Mouse (Mus musculus) lung, adult 18-20 months (tissue): ENCODE results near the gene Ctsc.
"Not testable (repeated sequence)": the region's sequence is repeated elsewhere in the genome, so short reads cannot be mapped to it uniquely, and the experiment has no call there.

Experiments
- DNase-seq, 2 experiments: peaks; one replicate each; pipeline ENCODE4 v3.0.0; 2022; ENCODE audit warnings: mixed read lengths in 2 of 2

Gene Ctsc

GRCm38 (mm10) chr7:88277858-88278627 is at the start of gene Ctsc:
Ctsc (plus strand) TSS chr7:88278085.
- peak; percentile 95 for DNase-seq

GRCm38 (mm10) chr7:88229051-88229450 is 48.8 kb upstream of the Ctsc start:
- no peak for DNase-seq

- DNase-seq, result no peak
Measured at GRCm38 (mm10) chr7:88230121-88230520, 47.8 kb upstream of the Ctsc start.

- DNase-seq, result no peak
Measured at GRCm38 (mm10) chr7:88230756-88231522, 46.9 kb upstream of the Ctsc start.

GRCm38 (mm10) chr7:88243059-88243458 is 34.8 kb upstream of the Ctsc start:
- DNase-seq, result no peak

- DNase-seq, result peak in 1 of 2 experiments; percentile 33
Measured at GRCm38 (mm10) chr7:88244462-88244861, 33.4 kb upstream of the Ctsc start.

GRCm38 (mm10) chr7:88250380-88250779 is 27.5 kb upstream of the Ctsc start:
- DNase-seq, result not testable (repeated sequence)

- DNase-seq, result no peak
Measured at GRCm38 (mm10) chr7:88251535-88251934, 26.4 kb upstream of the Ctsc start.

GRCm38 (mm10) chr7:88252129-88252528 is 25.8 kb upstream of the Ctsc start:
- DNase-seq, result no peak

GRCm38 (mm10) chr7:88254884-88255283 is 23.0 kb upstream of the Ctsc start:
- DNase-seq, result no peak

GRCm38 (mm10) chr7:88259155-88259925 is 18.5 kb upstream of the Ctsc start:
- no peak for DNase-seq

GRCm38 (mm10) chr7:88261799-88262198 is 16.1 kb upstream of the Ctsc start:
- no peak for DNase-seq

GRCm38 (mm10) chr7:88264861-88265260 is 13.0 kb upstream of the Ctsc start:
- DNase-seq, result no peak

GRCm38 (mm10) chr7:88269913-88270312 is 8.0 kb upstream of the Ctsc start:
- DNase-seq, result peak; percentile 50 to 55

- peak in 1 of 2 experiments; percentile 46 for DNase-seq
Measured at GRCm38 (mm10) chr7:88271531-88271930, 6.4 kb upstream of the Ctsc start.

GRCm38 (mm10) chr7:88276914-88277765 is 745 bp upstream of the Ctsc start:
- DNase-seq, result peak; percentile 26 to 33

GRCm38 (mm10) chr7:88278628-88279196 is 827 bp downstream of the Ctsc start:
- no peak for DNase-seq

GRCm38 (mm10) chr7:88285276-88285675 is 7.4 kb downstream of the Ctsc start:
- no peak for DNase-seq

GRCm38 (mm10) chr7:88291036-88291435 is 13.2 kb downstream of the Ctsc start:
- no peak for DNase-seq

- DNase-seq, result no peak
Measured at GRCm38 (mm10) chr7:88292044-88292443, 14.2 kb downstream of the Ctsc start.

GRCm38 (mm10) chr7:88293907-88294306 is 16.0 kb downstream of the Ctsc start:
- DNase-seq, result no peak

GRCm38 (mm10) chr7:88295989-88296388 is 18.1 kb downstream of the Ctsc start:
- no peak for DNase-seq
